Mouse (Mus musculus) ES-E14 (cell line): Measurements from ENCODE around the gene Slc2a4.

Experiments
- CHD2 ChIP-seq: IDR thresholded peaks from 2 replicates; pipeline ENCODE4 v1.6.1; 2014; ENCODE audit warnings: mild to moderate bottlenecking, low read depth, low read length, inconsistent platforms
- HCFC1 ChIP-seq: IDR thresholded peaks from 2 replicates; pipeline ENCODE4 v1.6.1; 2012; ENCODE audit warnings: low read length, inconsistent platforms, borderline replicate concordance; ENCODE audit not compliant: insufficient read depth
- MAFK ChIP-seq: IDR thresholded peaks from 2 replicates; pipeline ENCODE4 v1.6.1; 2014; ENCODE audit warnings: mild to moderate bottlenecking, low read depth, low read length, inconsistent platforms; ENCODE audit not compliant: insufficient read depth
- ZC3H11A ChIP-seq: IDR thresholded peaks from 2 replicates; pipeline ENCODE4 v1.6.1; 2012; ENCODE audit warnings: low read depth, mild to moderate bottlenecking, inconsistent platforms, low read length, borderline replicate concordance
- ZNF384 ChIP-seq: IDR thresholded peaks from 2 replicates; pipeline ENCODE4 v1.6.1; 2012; ENCODE audit warnings: low read depth, low read length, inconsistent platforms

DNA sequence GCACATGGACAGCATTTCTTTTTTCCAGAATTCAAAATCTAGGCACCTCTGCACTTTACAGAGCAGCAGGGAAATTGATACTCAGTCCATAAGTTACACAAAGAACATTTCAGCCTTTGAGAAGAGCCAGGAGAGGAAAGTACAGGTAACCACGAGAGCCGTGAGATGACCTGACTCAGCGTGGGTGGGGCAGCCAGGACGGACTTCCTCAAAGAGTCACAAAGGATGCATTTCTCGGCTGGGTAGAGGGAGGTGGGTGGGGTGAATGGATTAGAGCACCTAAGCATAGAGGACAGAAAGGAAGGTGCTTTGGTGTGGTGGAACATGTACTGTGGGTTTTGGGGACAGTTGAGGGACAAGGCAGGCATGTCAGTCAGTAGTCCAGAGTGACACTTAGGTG lies 13.9 kb upstream of the Slc2a4 start:
- TF ChIP-seq ZNF384 (no peak), ZC3H11A (no peak), HCFC1 (no peak), CHD2 (no peak), MAFK (0 out of 2 replicates have a peak, but pooled peaks have one; percentile 3)
